Mouse (Mus musculus): ENCODE results near the gene Nsun6. TPM values are rescaled to one million over a fixed set of nuclear protein-coding genes. Genes with fewer than 3 reads are reported as not detected.

The Nsun6 gene
- 10.6 and 11.6 TPM in 2 replicates for polyA plus RNA-seq (2012; rRNA removed)

GRCm38 (mm10) chr2:15054945-15055637, at the start of gene Nsun6:
Gene Nsun6 (minus strand): TSS chr2:15055069.
- H3K4me3 ChIP-seq (ENCODE audit: control insufficient read depth, low read depth, low read length), result peak within 1 kb of the TSS; percentile 94
- peak; percentile 16; the same call in 1 of the 2 replicates for TF ChIP-seq CTCF (IDR thresholded peaks at IDR 0.05; ENCODE audit: control insufficient read depth, insufficient read depth, insufficient replicate concordance, low read depth, low read length)
- peak; percentile 73 for TF ChIP-seq POLR2A (IDR thresholded peaks at IDR 0.05; ENCODE audit: control insufficient read depth, low read depth, low read length)

GRCm38 (mm10) chr2:15104386-15104785, 49.5 kb upstream of the Nsun6 start:
- Histone ChIP-seq H3K27ac (ENCODE audit: control insufficient read depth, insufficient read depth, low read depth, low read length) (no peak overlapping the region), H3K36me3 (ENCODE audit: control insufficient read depth, insufficient read depth, low read length) (no peaks in the 10 kb centered on the region), H3K4me3 (ENCODE audit: control insufficient read depth, low read depth, low read length) (no peak overlapping the region), H3K27me3 (ENCODE audit: control insufficient read depth, insufficient read depth, low read length) (no peaks in the 10 kb centered on the region), H3K4me1 (ENCODE audit: control insufficient read depth, insufficient read depth, low read length) (no peaks in the 10 kb centered on the region)
- no peak for TF ChIP-seq CTCF (IDR thresholded peaks at IDR 0.05; ENCODE audit: control insufficient read depth, insufficient read depth, insufficient replicate concordance, low read depth, low read length)
- no peak for TF ChIP-seq POLR2A (IDR thresholded peaks at IDR 0.05; ENCODE audit: control insufficient read depth, low read depth, low read length)

More at GRCm38 (mm10) chr2:15054945-15055637, at the start of gene Nsun6:
- no peaks in the 10 kb centered on the region for H3K36me3 ChIP-seq (ENCODE audit: control insufficient read depth, insufficient read depth, low read length)
- H3K27me3 ChIP-seq (ENCODE audit: control insufficient read depth, insufficient read depth, low read length), result no peaks in the 10 kb centered on the region
- peaks cover 2% of the 10 kb centered on the region for H3K4me1 ChIP-seq (ENCODE audit: control insufficient read depth, insufficient read depth, low read length)
- H3K27ac ChIP-seq (ENCODE audit: control insufficient read depth, insufficient read depth, low read depth, low read length), result peak within 1 kb of the TSS; percentile 90

- H3K27me3 ChIP-seq (ENCODE audit: control insufficient read depth, insufficient read depth, low read length), result no peaks in the 10 kb centered on the region
- H3K4me3 ChIP-seq (ENCODE audit: control insufficient read depth, low read depth, low read length), result no peak overlapping the region
- H3K27ac ChIP-seq (ENCODE audit: control insufficient read depth, insufficient read depth, low read depth, low read length), result no peak overlapping the region
- TF ChIP-seq CTCF (IDR thresholded peaks at IDR 0.05; ENCODE audit: control insufficient read depth, insufficient read depth, insufficient replicate concordance, low read depth, low read length), result no peak
- TF ChIP-seq POLR2A (IDR thresholded peaks at IDR 0.05; ENCODE audit: control insufficient read depth, low read depth, low read length), result no peak
- H3K4me1 ChIP-seq (ENCODE audit: control insufficient read depth, insufficient read depth, low read length), result no peaks in the 10 kb centered on the region
- no peaks in the 10 kb centered on the region for H3K36me3 ChIP-seq (ENCODE audit: control insufficient read depth, insufficient read depth, low read length)
These were observed 41.7 kb upstream of the Nsun6 start for GRCm38 (mm10) chr2:15096514-15097090.

GRCm38 (mm10) chr2:15087308-15087707, 32.4 kb upstream of the Nsun6 start:
- no peaks in the 10 kb centered on the region for H3K36me3 ChIP-seq (ENCODE audit: control insufficient read depth, insufficient read depth, low read length)
- no peaks in the 10 kb centered on the region for H3K4me1 ChIP-seq (ENCODE audit: control insufficient read depth, insufficient read depth, low read length)
- TF ChIP-seq POLR2A (IDR thresholded peaks at IDR 0.05; ENCODE audit: control insufficient read depth, low read depth, low read length), result no peak
- no peaks in the 10 kb centered on the region for H3K27me3 ChIP-seq (ENCODE audit: control insufficient read depth, insufficient read depth, low read length)
- H3K4me3 ChIP-seq (ENCODE audit: control insufficient read depth, low read depth, low read length), result no peak overlapping the region
- no peak overlapping the region for H3K27ac ChIP-seq (ENCODE audit: control insufficient read depth, insufficient read depth, low read depth, low read length)

- Histone ChIP-seq H3K27ac (ENCODE audit: control insufficient read depth, insufficient read depth, low read depth, low read length) (no peak overlapping the region), H3K4me3 (ENCODE audit: control insufficient read depth, low read depth, low read length) (no peak overlapping the region), H3K27me3 (ENCODE audit: control insufficient read depth, insufficient read depth, low read length) (no peaks in the 10 kb centered on the region), H3K36me3 (ENCODE audit: control insufficient read depth, insufficient read depth, low read length) (no peaks in the 10 kb centered on the region), H3K4me1 (ENCODE audit: control insufficient read depth, insufficient read depth, low read length) (no peaks in the 10 kb centered on the region)
- TF ChIP-seq POLR2A (IDR thresholded peaks at IDR 0.05; ENCODE audit: control insufficient read depth, low read depth, low read length) (no peak), CTCF (IDR thresholded peaks at IDR 0.05; ENCODE audit: control insufficient read depth, insufficient read depth, insufficient replicate concordance, low read depth, low read length) (no peak)
These were observed 28.8 kb upstream of the Nsun6 start for GRCm38 (mm10) chr2:15083702-15084101.

GRCm38 (mm10) chr2:15067091-15067490, 12.2 kb upstream of the Nsun6 start:
- Histone ChIP-seq H3K36me3 (ENCODE audit: control insufficient read depth, insufficient read depth, low read length) (no peaks in the 10 kb centered on the region; the same call in 1 of the 2 replicates), H3K27me3 (ENCODE audit: control insufficient read depth, insufficient read depth, low read length) (no peaks in the 10 kb centered on the region), H3K4me3 (ENCODE audit: control insufficient read depth, low read depth, low read length) (no peak overlapping the region), H3K27ac (ENCODE audit: control insufficient read depth, insufficient read depth, low read depth, low read length) (no peak overlapping the region), H3K4me1 (ENCODE audit: control insufficient read depth, insufficient read depth, low read length) (no peaks in the 10 kb centered on the region)
- TF ChIP-seq POLR2A (IDR thresholded peaks at IDR 0.05; ENCODE audit: control insufficient read depth, low read depth, low read length) (no peak), CTCF (IDR thresholded peaks at IDR 0.05; ENCODE audit: control insufficient read depth, insufficient read depth, insufficient replicate concordance, low read depth, low read length) (no peak)

GRCm38 (mm10) chr2:15065447-15065846, 10.6 kb upstream of the Nsun6 start:
- no peaks in the 10 kb centered on the region for H3K36me3 ChIP-seq (ENCODE audit: control insufficient read depth, insufficient read depth, low read length)
- TF ChIP-seq CTCF (IDR thresholded peaks at IDR 0.05; ENCODE audit: control insufficient read depth, insufficient read depth, insufficient replicate concordance, low read depth, low read length) (no peak), POLR2A (IDR thresholded peaks at IDR 0.05; ENCODE audit: control insufficient read depth, low read depth, low read length) (no peak)
- H3K27me3 ChIP-seq (ENCODE audit: control insufficient read depth, insufficient read depth, low read length), result no peaks in the 10 kb centered on the region

More at GRCm38 (mm10) chr2:15065447-15065846, 10.6 kb upstream of the Nsun6 start:
- no peak overlapping the region for H3K4me3 ChIP-seq (ENCODE audit: control insufficient read depth, low read depth, low read length)
- H3K27ac ChIP-seq (ENCODE audit: control insufficient read depth, insufficient read depth, low read depth, low read length), result no peak overlapping the region
- no peaks in the 10 kb centered on the region for H3K4me1 ChIP-seq (ENCODE audit: control insufficient read depth, insufficient read depth, low read length)

Data from testis, adult 2 months (tissue).